Mouse (Mus musculus) megakaryocyte, embryonic 14.5 days (primary cell): ENCODE data around the gene Kat2b.

Experiments
- FLI1 ChIP-seq: IDR thresholded peaks from 2 replicates; pipeline ENCODE4 v1.6.1; 2012; ENCODE audit warnings: low read length, inconsistent platforms, mixed read lengths
- GATA1 ChIP-seq: IDR thresholded peaks from 3 replicates; pipeline ENCODE4 v1.6.1; 2012; ENCODE audit warnings: mixed read lengths, low read length, inconsistent platforms, borderline replicate concordance

DNA sequence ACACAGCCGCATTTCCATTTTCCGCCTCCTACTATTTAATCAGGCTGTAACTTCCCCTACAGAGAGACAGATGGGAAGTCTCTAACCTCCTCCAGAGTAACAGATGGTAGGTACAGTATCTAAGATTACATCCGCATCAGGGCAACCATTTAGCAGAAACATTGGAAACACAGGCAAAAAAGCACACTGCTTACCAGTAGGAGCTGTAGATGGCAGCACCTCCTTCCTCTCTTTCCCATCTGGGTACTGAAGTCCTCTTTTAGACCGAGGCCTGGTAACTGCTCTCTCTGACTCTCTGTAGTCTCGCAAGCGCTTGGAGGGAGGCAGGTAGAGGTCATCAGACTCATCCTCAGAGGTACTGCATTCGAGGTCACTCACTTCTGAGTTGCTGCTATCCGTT, 112.1 kb downstream of the Kat2b start:
- TF ChIP-seq GATA1 (no peak), FLI1 (no peak)
